Mouse (Mus musculus): ENCODE data around the gene Crygs. TPM values are rescaled to one million over a fixed set of nuclear protein-coding genes. Genes with fewer than 3 reads are reported as not detected.

Gene Crygs
- polyA plus RNA-seq, 1 experiment: not detected

GRCm38 (mm10) chr16:22767405-22767804 lies 44.0 kb downstream of the Crygs start:
- Histone ChIP-seq H3K4me3 (ENCODE audit: extremely low read depth, insufficient read depth, insufficient read length) (no peak overlapping the region), H3K36me3 (ENCODE audit: control insufficient read depth, insufficient read depth, low read length) (no peaks in the 10 kb centered on the region), H3K27me3 (ENCODE audit: control insufficient read depth, insufficient read depth, low read length) (no peaks in the 10 kb centered on the region), H3K4me1 (ENCODE audit: control insufficient read depth, insufficient read depth, insufficient read length) (no peaks in the 10 kb centered on the region), H3K27ac (ENCODE audit: insufficient read depth, low read length) (no peak overlapping the region)
- 88% methylated on average over 3 of the region's 3 CpGs for WGBS
- no peak for DNase-seq (ENCODE audit: low read depth in 1 of 2, low spot score in 2 of 2)
- TF ChIP-seq POLR2A (IDR thresholded peaks at IDR 0.05; ENCODE audit: low read depth, low read length): no peak
- TF ChIP-seq CTCF (IDR thresholded peaks at IDR 0.05; ENCODE audit: extremely low read depth, insufficient read depth, insufficient read length, insufficient replicate concordance): no peak

- WGBS: 83% methylated on average over 16 of the region's 16 CpGs
- no peak for DNase-seq (ENCODE audit: low read depth in 1 of 2, low spot score in 2 of 2)
- no peak for TF ChIP-seq POLR2A (IDR thresholded peaks at IDR 0.05; ENCODE audit: low read depth, low read length)
- no peak for TF ChIP-seq CTCF (IDR thresholded peaks at IDR 0.05; ENCODE audit: extremely low read depth, insufficient read depth, insufficient read length, insufficient replicate concordance)
- Histone ChIP-seq H3K4me3 (ENCODE audit: extremely low read depth, insufficient read depth, insufficient read length) (no peak overlapping the region), H3K36me3 (ENCODE audit: control insufficient read depth, insufficient read depth, low read length) (no peaks in the 10 kb centered on the region), H3K4me1 (ENCODE audit: control insufficient read depth, insufficient read depth, insufficient read length) (no peaks in the 10 kb centered on the region), H3K27me3 (ENCODE audit: control insufficient read depth, insufficient read depth, low read length) (no peaks in the 10 kb centered on the region), H3K27ac (ENCODE audit: insufficient read depth, low read length) (no peak overlapping the region)
Measured at GRCm38 (mm10) chr16:22766738-22767211, 44.6 kb downstream of the Crygs start.

- TF ChIP-seq CTCF (IDR thresholded peaks at IDR 0.05; ENCODE audit: extremely low read depth, insufficient read depth, insufficient read length, insufficient replicate concordance) (no peak), POLR2A (IDR thresholded peaks at IDR 0.05; ENCODE audit: low read depth, low read length) (no peak)
- WGBS: 86% methylated on average over 7 of the region's 7 CpGs
- Histone ChIP-seq H3K27ac (ENCODE audit: insufficient read depth, low read length) (no peak overlapping the region), H3K4me3 (ENCODE audit: extremely low read depth, insufficient read depth, insufficient read length) (no peak overlapping the region), H3K27me3 (ENCODE audit: control insufficient read depth, insufficient read depth, low read length) (no peaks in the 10 kb centered on the region), H3K4me1 (ENCODE audit: control insufficient read depth, insufficient read depth, insufficient read length) (no peaks in the 10 kb centered on the region), H3K36me3 (ENCODE audit: control insufficient read depth, insufficient read depth, low read length) (no peaks in the 10 kb centered on the region)
- DNase-seq (ENCODE audit: low read depth in 1 of 2, low spot score in 2 of 2): no peak
Measured at GRCm38 (mm10) chr16:22765531-22765930, 45.8 kb downstream of the Crygs start.

Other genes with a start within 250 kb of the Crygs start
- 0.40 and 0.55 TPM in 2 replicates for gene Dgkg, start 154.4 kb downstream of the Crygs start, polyA plus RNA-seq (2012; rRNA removed)
- gene Tbccd1, start 46.1 kb upstream of the Crygs start, polyA plus RNA-seq (2012; rRNA removed): 9.1 and 9.9 TPM in 2 replicates
- 13.3 and 16.0 TPM in 2 replicates for gene Dnajb11, start 46.3 kb upstream of the Crygs start, polyA plus RNA-seq (2012; rRNA removed)
- 0.57 and 0.60 TPM in 2 replicates for gene Ahsg, start 79.7 kb upstream of the Crygs start, polyA plus RNA-seq (2012; rRNA removed)
- gene Fetub, start 106.8 kb upstream of the Crygs start, polyA plus RNA-seq (2012; rRNA removed): 0.12 TPM in 1 of 2 replicates, not detected in the other
- gene Hrg, start 139.5 kb upstream of the Crygs start, polyA plus RNA-seq (2012; rRNA removed): not detected in 2 replicates
- gene Kng2, start 217.9 kb upstream of the Crygs start, polyA plus RNA-seq (2012; rRNA removed): not detected in 2 replicates
- 0.04 TPM in 1 of 2 replicates, not detected in the other for gene Kng1, start 246.3 kb upstream of the Crygs start, polyA plus RNA-seq (2012; rRNA removed)